Mouse (Mus musculus): ENCODE measurements at regions not wholly inside any gene's neighbourhood (a gene's known extent, or its start where the extent isn't known, plus 50 kb on each side); places are given as distances from the start of the nearest gene placed in this dataset.
"Not testable (repeated sequence)": the region's sequence is repeated elsewhere in the genome, so short reads cannot be mapped to it uniquely, and the experiment has no call there.

DNA sequence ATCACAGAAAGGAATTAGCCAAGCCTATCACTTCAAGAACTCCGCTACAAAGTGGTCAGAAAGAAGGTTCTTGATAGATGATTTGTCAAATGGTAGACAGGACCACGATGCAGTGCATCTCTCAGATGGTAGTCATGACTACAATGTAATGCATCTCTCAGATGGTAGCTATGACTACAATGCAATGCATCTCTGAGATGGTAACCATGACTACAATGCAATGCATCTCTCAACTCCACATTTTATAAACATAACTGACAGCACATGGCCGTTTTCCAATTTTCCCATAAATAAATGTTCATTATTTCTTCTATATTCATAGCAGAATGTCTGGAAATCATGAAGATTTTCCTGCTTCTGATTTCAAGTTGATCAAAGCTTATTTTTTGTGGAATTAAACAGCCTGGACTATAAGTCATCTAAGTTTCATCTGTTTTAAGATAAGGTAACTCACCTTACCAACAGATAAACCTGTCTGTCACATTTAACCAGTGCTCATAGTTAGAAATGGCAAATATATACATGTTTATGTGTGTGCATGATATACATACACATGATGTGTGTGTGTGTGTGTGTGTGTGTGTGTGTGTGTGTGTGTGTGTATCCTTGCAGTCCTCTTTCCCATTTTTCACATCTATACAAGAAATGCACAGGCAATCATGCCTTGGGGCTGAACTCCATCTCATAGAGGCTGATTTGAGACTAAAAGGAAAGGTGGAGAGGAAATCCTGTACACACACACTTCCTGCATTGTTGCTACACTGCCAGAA lies 122.4 kb downstream of the Phf3 start:
- in situ Hi-C loops (cut with MboI, MseI), result no loop called here

DNA sequence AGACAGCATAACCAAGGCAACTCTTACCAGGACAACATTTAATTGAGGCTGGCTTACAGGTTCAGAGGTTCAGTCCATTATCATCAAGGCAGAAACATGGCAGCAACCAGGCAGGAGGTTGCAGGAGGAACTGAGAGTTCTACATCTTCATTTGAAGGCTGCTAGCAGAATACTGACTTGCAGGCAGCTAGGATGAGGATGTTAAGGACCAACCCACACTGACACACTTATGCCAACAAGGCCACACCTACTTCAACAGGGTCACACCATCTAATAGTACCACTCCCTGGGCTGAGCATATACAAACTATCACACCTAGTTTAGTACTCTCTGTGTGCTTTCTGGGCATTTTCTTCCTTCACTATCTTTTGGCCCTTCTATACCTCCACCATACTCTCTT lies 131.8 kb downstream of the Phf3 start:
- in situ Hi-C loops (cut with MboI, MseI), result no loop called here

DNA sequence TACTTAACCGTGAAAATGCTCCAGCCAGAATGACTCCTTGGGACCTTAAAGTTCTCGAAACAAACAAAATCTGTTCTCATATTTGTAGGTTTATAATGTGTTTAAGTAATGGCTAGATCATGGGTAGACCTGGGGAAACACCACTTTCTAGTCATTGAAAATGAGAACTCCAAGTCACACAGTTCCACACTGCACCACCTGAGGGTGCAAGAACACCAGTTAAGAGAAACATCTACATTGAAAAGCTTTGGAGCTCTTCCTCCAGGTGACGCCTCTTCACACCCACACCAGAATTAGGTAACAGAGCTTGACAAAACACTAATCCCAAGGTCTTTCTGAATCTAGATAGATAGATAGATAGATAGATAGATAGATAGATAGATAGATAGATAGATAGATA lies 132.9 kb downstream of the Phf3 start:
- in situ Hi-C loops (cut with MboI, MseI), result no loop called here

DNA sequence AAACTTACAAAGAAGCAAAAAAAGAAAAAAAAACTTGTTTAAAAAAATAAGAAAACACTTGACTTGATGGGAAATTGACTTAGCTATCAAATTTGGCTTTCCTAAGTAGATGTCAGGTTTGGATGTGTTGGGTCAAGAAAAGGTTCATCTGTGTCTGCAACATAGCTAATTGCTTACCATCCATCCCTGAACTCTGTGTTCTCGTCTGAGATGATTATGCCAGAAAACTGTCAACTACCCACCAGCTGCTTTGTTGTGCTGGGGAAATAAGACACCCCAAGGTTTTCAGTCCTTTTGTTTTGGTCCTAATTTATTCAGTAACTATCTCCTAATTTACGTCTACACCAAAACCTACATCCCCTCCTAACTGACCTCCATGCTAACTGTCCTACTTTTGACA lies 152.2 kb downstream of the Phf3 start:
- in situ Hi-C loops (cut with MboI, MseI), result no loop called here

DNA sequence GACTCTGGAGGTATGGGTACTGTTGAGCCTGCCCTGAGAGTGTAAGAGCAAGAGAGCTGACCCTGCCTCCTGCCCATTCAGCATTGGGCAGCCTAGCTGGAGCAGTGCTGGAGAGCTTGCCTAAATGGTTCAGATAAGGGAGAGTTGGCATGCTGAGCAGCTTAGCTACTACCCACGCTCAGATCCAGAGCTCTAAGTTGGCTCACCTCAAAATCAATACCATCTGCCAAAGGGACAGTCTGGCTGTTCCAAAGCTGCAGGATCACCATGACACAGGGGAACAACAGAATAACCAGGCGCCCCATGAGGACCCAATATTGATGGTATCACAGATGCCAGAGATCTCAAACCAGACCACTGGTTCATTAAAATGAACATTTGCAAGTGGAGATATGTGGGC lies 152.9 kb downstream of the Phf3 start:
- in situ Hi-C loops (cut with MboI, MseI), result no loop called here

DNA sequence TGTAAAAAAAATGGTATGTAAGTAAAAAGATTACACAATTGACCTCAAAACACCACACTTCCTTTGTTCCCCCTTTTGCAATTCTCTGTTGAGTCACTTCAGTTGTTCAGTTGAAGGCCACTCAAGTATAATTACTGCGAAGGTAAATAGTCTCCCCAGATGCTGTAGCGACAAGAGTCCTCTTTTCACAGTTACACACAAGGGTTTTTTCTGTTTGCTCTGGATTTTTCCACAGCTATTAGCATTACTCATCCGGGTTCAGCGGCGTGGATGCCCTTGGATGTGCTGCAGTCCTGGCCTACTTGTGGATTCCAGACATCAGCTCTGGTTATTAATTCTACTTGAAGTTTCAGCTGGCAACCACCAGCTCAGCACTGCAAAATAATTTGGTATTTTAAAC lies 155.1 kb downstream of the Phf3 start:
- in situ Hi-C loops (cut with MboI, MseI), result no loop called here

DNA sequence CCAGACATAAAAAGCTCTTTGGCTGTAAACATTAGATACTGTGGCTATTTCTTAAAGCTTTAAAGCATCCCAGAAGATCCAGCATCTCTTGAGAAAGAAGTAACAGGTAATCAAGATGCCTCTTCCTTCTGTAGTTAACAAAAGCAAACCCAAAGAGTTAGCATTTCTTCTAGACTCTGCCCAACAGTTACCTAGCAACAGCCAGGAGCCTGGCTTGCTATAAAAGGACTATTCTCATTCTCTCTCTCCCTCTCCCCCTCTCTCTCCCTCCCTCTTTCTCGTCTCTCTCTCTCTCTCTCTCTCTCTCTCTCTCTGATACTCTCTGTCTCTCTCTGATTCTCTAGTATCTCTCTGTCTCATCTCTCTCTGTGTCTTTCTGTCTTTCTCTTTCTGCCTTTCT lies 157.4 kb downstream of the Phf3 start:
- in situ Hi-C loops (cut with MboI, MseI), result no loop called here

DNA sequence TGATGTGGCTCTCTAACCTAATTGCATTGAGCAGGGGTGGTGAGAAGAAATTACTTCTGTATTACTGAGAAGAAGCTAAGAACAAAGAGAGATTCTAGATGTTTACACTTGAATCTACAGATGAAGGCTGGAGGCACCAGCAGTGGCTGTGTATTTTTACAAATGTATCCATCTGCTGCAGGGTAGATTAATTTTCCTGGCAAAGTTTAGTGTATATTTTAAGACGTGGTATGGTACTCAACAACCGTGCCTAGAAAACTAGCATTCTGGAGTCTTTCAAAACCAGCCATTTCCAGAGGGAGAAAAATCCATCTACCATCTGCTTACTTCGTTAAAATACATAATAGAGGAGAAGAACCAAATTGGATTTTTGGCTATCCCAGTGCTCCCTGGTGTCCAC lies 172.6 kb downstream of the Phf3 start:
- in situ Hi-C loops (cut with MboI, MseI), result no loop called here

DNA sequence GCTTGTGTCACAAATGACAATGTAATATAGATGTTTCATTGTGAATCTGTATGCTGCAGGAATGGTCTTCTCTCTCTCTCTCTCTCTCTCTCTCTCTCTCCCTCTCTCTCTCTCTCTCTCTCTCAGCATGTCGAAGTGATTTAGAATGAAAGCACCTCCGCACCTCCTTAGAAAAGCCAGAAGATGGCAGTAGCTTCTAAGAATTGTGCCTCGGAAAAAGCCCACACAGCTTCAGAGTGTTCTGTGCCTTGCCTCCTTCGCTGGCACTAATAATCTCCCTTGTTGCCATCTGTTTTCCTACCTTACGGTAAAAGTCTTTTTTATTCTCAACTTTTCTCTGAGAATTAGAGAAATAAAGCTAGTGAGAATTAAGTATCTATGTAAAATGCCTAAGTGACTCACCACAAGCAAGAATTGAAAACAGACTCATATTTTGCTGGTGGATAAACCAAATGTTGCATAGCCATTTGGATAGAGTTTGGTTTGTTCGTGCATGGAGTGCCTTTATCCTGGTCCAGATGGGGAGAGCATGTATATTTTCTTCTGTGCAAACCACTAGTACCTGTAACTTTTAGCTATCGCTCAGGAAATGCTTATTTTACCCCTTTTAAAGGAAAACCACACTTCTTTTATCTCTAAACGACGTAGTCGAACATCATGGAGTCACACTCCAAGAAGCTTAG lies 173.2 kb downstream of the Phf3 start:
- in situ Hi-C loops (cut with MboI, MseI), result no loop called here

DNA sequence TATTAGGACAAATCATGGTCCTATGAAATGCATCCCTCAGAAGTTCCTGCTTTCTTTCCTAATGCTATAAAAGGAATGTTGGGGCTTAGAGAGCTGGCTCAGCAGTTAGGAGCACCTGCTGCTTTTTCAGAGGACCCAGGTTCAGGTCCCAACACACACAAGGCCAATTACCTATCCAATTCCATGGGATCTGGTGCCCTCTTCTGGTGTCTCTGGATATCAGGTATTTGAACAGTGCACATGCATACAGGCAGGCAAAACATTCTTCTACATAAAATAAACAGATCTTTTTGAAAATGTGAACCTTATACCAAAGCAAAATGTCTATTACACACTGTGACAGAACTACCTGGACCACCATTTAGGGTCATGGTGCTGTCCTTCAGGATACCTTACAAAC lies 177.4 kb downstream of the Phf3 start:
- in situ Hi-C loops (cut with MboI, MseI), result no loop called here

DNA sequence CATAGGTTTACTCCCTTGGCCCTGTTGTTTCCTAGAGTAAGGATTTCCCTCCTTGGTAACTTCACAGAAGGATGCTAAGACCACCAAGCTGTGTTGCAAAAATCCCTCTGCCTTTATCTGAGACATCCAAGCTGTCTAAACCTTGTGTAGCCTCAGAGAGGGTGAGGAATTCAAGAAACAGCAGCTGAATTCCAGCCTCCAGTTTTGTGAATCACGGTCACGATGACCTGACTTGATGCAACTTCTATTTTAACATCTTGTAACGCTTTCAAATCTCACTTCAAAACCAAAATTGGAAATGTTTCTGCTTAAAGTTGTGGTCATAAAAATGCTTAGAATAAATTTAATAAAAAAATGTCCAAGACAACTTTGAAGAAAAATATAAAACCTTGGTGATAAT lies 188.4 kb downstream of the Phf3 start:
- in situ Hi-C loops (cut with MboI, MseI), result no loop called here

DNA sequence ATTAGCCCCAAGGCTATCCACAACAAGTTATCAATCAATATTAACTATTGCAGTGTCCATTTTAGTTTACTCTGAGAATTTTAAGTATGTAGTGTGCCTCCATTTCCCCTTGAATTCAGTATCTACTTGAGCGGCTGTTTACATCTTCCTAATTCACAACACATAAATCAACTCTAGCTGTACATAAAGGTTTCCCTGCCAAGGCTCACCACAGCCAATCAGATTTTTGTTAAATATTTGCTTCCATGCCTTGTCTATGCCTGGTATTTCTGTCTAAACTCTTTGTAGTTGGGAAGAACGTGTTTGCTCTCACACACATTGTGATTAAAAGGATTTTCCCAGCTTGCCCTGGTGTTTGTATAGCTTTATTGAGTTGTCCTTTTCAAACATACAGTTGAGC lies 189.8 kb downstream of the Phf3 start:
- in situ Hi-C loops (cut with MboI, MseI), result no loop called here

DNA sequence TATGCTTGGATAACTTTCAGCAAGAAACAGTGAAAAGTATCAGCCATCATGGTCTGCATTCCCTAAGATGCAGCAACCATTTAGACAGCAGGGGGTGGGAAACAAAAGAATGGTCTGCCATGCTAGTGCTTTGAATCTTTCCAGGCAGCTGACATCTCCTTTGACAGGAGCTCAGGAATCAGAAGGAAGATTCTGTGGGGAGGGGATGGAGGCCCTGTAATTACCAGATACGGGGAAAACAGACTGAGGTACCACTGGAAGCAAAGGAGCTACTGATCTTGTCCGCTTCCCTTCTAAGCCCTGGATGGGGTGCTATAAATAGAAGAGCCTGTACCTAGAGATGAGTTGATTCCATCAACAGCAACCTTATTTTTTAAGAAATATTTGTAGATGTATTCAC lies 233.9 kb downstream of the Phf3 start:
- in situ Hi-C loops (cut with MboI, MseI), result no loop called here

DNA sequence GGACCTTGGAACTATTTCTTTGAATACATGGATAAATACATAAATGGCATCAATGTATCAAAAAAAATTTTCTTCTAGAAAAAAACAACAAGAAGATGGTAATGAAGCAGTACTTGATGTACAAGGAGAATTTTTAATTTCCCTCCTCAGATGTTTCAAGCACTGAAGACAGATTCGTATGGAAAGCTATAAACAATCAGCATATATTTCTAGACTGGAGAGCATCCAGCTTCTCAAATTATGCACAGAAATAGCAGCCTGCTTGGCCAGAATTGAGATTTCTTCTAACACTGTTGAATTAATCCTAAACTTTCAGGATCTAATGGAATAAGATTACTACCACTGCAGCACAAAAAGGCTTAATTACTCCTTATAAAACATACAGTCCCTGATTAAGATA lies 241.0 kb downstream of the Phf3 start:
- in situ Hi-C loops (cut with MboI, MseI), result loop anchor here in 1 of 2 experiments (5.0 kb wide), 1 partner anchor 560 kb away; no protein-coding TSS in a partner anchor

DNA sequence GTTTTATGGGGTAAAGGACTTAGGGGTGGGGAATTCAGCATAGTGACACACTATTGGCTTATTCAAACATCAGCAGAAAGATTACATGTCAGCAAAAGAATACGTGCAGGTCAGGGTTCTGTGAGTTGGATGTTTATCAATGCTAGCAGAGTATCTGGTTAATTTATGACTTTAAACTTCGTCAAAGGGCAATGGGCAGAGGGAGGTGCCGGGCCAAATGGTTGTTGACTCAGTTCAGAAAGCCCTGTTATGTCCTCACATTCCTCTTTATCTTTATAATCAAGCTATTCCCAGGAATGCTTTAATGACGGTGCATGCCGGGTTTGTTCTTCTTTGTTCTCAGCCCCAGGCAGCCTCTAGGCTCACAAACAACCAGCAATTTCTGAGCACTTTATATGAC lies 245.9 kb downstream of the Phf3 start:
- in situ Hi-C loops (cut with MboI, MseI), result not testable (repeated sequence)

DNA sequence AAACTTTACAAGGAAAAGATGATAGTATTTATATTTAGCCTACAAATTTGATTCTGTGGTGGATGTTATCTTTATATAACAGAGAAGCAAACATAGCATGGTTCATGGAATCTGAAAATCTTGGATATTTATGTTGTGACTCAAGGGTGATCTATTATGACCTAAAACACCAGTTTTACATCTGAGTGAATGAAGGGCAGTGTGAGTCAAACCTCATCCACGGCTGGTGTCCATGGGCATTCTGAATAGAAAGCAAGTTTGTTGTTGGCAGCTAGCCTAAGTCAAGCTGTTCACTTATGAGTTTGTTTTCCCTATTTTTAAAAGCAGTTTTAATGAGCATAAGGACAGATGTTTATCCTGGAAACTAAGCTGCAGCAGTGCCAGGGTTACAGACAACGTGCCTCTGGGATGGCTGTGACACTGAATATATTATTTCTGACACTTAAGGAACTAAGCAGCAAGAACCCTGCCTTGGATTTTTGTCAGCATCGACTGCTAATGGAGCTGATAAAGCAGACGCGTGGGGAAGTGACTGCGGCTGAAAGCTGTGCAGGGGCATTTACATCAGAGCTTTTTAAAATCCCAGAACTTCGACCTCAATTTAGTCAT lies 278.5 kb downstream of the Phf3 start:
- in situ Hi-C loops (cut with MboI, MseI), result no loop called here

DNA sequence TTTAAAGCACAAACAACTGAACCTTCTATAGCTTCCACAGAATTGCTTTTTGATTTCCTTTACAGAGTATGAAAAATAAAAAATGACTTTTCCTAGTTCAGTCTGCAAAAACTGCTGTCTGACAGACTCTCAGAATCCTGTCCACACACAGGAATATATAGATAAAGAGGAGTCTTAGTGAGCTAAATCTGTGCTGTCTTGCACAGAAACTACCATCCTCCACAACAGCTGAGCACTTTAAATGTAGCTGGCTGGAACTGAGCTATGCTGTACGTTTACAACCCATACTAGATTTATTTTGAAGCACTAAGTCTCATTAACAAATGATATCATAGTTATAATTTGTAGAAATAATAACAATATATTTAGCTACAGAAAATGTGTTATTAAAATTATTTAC lies 279.7 kb downstream of the Phf3 start:
- in situ Hi-C loops (cut with MboI, MseI), result no loop called here

DNA sequence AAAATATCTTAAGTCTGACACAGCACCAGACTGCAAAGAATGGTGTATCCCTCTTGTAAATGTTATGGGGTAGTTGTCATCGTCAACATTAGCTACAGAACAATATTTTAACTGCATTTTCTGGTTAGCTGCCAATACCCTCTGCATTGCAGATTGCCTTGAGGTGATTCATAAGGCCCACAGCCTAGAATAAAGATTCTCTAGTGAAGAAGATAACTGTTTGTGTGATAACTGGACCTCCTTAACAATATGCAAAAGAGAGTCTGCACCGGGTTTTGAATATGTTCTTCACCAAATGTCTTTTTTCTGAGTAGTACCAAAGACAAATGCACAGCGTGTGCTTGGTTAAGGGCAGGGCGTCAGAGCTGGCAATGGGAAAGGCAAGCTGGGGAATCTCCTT lies 283.0 kb downstream of the Phf3 start:
- in situ Hi-C loops (cut with MboI, MseI), result no loop called here

DNA sequence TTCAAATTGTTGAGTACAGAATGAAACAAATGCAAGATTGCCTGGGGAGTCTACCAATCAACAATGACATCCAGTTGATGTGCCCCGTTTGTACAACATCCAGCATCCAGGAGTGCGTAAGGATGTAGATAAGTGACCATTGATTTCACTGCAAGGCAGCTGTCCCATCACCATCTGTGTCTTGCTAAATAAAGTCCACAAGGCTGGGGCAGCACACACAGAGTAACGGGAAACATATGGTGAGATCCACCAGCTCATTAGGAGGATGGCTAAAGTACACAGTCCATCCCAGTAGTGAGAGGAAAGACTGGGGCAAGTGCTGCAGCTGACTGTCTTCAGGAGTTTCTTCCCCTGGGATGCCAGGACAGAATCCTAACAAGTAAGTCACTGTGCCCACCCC lies 284.8 kb downstream of the Phf3 start:
- in situ Hi-C loops (cut with MboI, MseI), result no loop called here

DNA sequence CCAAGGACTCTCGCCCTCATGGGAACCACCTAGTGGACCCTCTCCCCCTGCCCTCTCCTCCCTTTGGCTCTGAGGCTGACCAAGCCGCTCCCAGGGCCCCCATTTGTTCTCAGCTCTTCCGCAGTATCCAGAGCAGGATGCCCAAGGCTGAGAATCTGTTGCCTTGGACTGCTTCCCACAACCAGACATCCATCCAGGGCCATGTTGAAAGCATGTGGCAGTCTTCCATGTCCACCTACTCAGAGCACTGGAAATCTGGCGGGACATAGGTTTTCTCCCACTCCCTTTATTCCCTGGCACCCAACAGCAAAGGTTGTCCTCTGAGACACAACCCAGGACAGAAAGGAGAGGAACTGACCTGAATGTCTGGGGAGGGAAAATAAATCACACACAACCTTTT lies 285.4 kb downstream of the Phf3 start:
- in situ Hi-C loops (cut with MboI, MseI), result no loop called here

DNA sequence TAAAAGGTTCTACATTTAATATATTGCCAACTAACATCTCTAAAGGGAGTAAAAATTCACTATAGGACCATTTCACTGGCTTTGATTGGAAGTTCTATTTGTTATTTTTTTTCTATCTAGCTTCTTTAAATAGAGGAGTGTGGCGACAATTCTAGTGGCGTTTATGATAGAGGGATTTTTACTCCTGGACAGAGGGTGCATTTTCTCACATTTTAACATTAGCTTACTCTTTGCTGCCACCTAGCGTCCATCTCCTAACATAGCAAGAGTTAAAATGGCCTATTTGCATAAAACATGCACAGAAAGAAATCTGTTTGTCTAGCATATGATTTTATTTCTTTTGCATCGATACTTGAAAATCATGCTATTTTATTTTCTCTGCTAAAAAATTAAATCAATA lies 288.9 kb downstream of the Phf3 start:
- in situ Hi-C loops (cut with MboI, MseI), result no loop called here

DNA sequence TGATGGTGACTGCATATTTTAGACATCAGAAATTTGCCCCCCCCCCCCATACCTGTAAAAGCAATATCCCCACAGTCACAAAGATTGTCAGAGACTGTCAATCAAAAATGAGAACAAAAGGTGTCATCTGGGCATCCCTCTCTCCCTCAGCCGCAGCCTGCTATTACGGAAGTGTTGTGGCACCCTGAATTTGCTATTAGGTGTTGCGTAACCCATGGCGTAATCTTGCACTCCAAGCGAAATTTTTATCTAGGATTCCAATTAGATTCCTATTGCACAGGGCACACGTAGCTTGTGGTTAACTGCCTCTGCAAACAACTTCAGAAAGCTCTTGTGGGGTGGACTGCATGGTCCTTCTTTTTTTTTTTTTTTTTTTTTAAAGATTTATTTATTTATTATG lies 289.9 kb downstream of the Phf3 start:
- in situ Hi-C loops (cut with MboI, MseI), result no loop called here

DNA sequence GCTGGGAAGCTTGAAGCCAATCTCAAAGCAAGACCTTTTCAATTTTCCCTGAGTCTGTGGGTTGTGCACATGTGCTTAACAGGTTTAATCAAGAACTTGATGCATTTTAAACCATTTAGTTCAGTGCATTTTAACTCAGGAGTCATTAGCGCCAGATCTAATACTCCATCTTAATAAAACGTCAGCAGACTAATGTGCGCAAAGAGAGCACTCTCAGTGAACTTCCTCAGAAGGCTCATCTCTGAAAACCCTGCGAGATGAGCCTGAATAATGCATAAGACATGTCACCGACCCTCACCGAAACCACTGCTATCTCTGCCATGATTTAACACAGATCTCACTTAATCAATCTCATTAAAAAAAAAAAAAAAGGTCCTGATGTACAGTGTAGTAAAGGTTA lies 309.0 kb downstream of the Phf3 start:
- in situ Hi-C loops (cut with MboI, MseI), result no loop called here
